Mouse (Mus musculus): Measurements from ENCODE around the gene Stag3. TPM values are rescaled to one million over a fixed set of nuclear protein-coding genes. Genes with fewer than 3 reads are reported as not detected.
A peak's percentile ranks its signal among the peaks of the same experiment; 100 is the strongest.

Stag3 gene
- 3.9 and 4.1 TPM in 2 replicates for polyA plus RNA-seq (2015; fragmentation: Nextera tagmentation; extraction: Ambion mirVana)

DNA sequence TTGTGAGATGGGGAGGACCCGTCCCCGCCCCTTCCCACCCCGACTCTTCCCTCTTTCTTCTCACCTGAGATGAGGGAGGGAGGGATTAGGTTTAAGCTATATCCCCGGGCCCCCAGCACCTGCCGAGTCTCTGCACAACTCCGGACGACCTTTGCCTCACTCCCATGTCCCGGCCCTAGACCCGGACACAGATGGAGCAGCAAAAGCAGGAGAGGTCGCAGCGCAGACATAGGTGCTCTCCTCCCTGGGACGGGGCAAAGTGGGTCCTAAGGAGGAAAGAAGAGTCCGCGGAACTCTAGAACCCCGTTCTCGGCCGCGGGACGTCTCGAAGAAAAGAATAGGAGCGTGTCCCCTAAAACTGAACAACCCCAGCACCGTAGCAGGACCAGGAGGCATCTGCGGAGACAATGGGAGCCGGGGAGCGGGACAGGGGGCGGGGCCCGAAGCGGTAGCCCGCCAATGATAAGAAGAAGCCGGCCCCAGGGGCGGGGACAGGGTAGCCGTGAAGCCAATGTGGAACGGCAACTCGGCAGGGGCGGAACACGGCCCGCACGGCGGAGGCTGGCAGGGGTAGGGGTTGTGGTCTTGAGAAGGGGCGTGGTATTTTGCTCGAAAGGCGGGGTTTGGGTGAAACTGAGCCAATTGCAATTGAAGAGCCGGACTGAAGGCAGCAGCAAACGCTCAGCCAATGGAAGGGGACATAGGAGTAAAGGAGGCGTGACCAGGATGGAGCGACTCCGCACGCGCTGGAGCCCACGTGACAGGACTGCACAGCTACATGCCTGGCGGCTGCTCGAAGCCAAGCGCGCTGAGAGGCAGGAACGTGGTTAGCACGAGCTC, at the start of gene Stag3, which contains the start of the genes Gm43720 and Gpc2:
Gene Stag3, plus strand, starts transcription at position 656 of the 840 bp plus-strand sequence.
Gene Gm43720, minus strand, starts transcription at position 374 of the 840 bp plus-strand sequence.
Gene Gpc2, minus strand, starts transcription at position 421 of the 840 bp plus-strand sequence.
- peak; percentile 99 for ATAC-seq (replicated peaks; ENCODE audit: low FRiP score)
- under 1% methylated on average over 55 of the region's 56 CpGs for WGBS
- Histone ChIP-seq H3K4me2 (peak within 1 kb of the TSS; percentile 84), H3K4me1 (peaks cover 41% of the 10 kb centered on the region), H3K36me3 (peaks cover 14% of the 10 kb centered on the region), H3K27me3 (peaks cover 7% of the 10 kb centered on the region; the same call in 1 of the 2 replicates), H3K27ac (peak within 1 kb of the TSS; percentile 66; the same call in 1 of the 2 replicates), H3K9ac (peak within 1 kb of the TSS; percentile 87), H3K9me3 (replicated peaks) (peaks cover 7% of the 10 kb centered on the region; the same call in 1 of the 2 replicates), H3K4me3 (replicated peaks) (peak within 1 kb of the TSS; percentile 80)

DNA sequence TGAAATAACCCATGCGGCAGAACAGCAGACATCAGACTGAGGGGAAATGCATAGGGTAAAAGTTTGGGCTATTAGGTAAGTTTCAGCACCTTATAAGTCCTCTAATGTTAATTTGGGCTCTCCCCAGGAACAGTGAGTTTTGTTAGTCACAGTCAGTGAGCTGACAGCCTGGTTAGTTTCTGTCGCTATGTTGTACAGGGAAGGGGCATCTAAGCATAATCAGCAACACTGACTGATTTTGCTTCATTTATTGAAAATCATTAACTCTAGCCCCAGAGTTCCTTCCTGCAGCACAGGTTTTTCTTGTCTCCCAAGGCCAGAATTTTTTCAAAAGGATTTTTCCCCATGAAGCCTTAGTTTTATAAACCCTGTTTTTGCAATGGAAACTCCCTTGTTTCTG, 46.3 kb upstream of the Stag3 start:
- Histone ChIP-seq H3K27ac (peak overlapping the region; percentile 83), H3K4me2 (no peak overlapping the region), H3K9me3 (replicated peaks) (no peaks in the 10 kb centered on the region), H3K4me1 (peaks cover 8% of the 10 kb centered on the region; the same call in 1 of the 2 replicates), H3K4me3 (replicated peaks) (no peak overlapping the region), H3K9ac (no peak overlapping the region), H3K27me3 (no peaks in the 10 kb centered on the region), H3K36me3 (no peaks in the 10 kb centered on the region)
- 69% methylated on average over 2 of the region's 2 CpGs for WGBS
- ATAC-seq (replicated peaks; ENCODE audit: low FRiP score): no peak

DNA sequence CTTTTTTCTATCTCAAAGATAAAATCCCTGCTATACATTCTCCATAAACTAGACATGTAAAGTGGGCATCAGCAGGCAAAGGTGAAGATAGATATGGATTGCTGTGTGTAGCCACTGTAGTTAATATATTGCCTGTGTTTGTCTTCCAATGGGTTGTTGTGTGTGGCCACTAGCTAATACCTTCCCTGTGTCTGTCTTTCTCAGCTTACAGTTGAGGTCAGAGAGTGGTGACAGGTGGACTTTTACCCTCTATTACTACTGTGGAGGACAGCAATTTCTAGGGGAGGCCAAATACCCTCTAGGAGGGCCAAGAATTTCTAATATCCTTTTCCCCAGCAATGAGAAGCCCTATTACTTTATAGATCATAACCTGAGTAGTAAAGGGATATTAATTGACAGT, 45.8 kb upstream of the Stag3 start:
- no peak for ATAC-seq (replicated peaks; ENCODE audit: low FRiP score)
- H3K9me3 ChIP-seq (replicated peaks): no peaks in the 10 kb centered on the region
- no peak overlapping the region for H3K9ac ChIP-seq
- peak overlapping the region; percentile 83 for H3K27ac ChIP-seq
- no peak overlapping the region for H3K4me2 ChIP-seq
- H3K4me1 ChIP-seq: peaks cover 8% of the 10 kb centered on the region; the same call in 1 of the 2 replicates
- H3K36me3 ChIP-seq: no peaks in the 10 kb centered on the region
- H3K4me3 ChIP-seq (replicated peaks): no peak overlapping the region
- no peaks in the 10 kb centered on the region for H3K27me3 ChIP-seq

DNA sequence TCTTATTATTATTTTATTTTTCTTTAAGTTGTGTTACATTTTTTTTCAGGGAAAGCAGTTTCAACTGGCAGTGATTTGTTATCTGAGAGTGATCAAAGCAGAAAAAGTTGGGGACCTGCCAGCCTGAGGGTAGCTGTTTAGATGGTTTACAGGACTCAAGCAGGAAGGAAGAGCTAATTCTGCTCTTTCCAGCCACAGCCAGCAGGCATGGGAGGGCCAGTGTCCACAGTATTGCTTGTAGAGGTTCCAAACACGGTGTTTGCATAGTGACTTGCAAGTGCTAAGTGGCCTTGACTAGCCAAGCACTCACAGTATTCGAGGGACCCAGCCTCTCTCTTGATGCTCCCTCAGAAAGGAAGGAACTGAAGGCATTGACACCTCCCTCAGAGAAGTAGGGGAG, 38.5 kb upstream of the Stag3 start:
- ATAC-seq (replicated peaks; ENCODE audit: low FRiP score): no peak
- no peak overlapping the region for H3K4me3 ChIP-seq (replicated peaks)
- 41% methylated on average over 2 of the region's 2 CpGs for WGBS
- H3K4me1 ChIP-seq: no peaks in the 10 kb centered on the region
- H3K4me2 ChIP-seq: no peak overlapping the region
- H3K9me3 ChIP-seq (replicated peaks): 0 out of 2 replicates have a peak, but pooled peaks cover 3% of the 10 kb centered on the region
- no peaks in the 10 kb centered on the region for H3K36me3 ChIP-seq
- no peaks in the 10 kb centered on the region for H3K27me3 ChIP-seq
- no peak overlapping the region for H3K9ac ChIP-seq
- H3K27ac ChIP-seq: no peak overlapping the region

DNA sequence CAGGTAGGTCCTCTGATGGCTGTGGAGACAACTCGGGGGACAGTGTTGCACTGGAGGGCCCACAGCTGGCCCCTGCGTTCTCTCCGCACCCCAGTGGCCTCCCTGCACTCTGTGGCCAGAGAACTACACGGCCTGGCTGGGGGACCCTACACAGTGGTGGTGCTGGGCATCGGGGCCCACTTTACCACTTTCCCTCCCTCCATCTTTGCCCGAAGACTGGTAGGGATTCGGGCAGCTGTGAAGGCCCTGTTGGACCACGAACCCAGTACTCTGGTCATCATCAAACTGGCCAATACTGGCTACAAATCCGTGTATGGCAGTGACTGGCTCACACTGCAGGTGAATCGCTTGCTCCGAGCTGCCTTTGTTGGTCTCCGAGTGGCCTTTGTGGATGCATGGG, 28.9 kb upstream of the Stag3 start:
- Histone ChIP-seq H3K27me3 (no peaks in the 10 kb centered on the region), H3K27ac (no peak overlapping the region), H3K4me3 (replicated peaks) (no peak overlapping the region), H3K9ac (no peak overlapping the region), H3K4me2 (no peak overlapping the region), H3K36me3 (no peaks in the 10 kb centered on the region), H3K9me3 (replicated peaks) (no peaks in the 10 kb centered on the region), H3K4me1 (peaks cover 8% of the 10 kb centered on the region)
- no peak for ATAC-seq (replicated peaks; ENCODE audit: low FRiP score)
- WGBS: 87% methylated on average over 12 of the region's 12 CpGs

DNA sequence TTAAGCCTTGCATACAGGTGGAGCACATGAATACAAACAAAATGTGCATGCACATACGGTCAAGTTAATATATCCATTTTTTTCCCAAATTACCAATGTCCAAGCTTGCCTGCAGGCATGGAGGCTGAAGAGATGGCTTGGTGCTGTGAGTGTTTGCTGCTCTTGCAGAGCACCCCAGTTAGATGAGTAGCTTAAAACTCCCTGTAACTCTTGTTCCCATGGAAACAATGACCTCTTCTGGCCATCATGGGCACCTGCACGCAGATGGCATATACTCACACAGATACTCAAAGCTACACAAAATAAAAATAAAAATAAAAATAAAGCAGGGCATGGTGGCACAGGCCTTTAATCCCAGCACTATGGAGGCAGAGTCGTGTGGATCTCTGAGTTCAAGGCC, 27.0 kb upstream of the Stag3 start:
- no peaks in the 10 kb centered on the region for H3K27me3 ChIP-seq
- 94% methylated on average over 3 of the region's 3 CpGs for WGBS
- no peaks in the 10 kb centered on the region for H3K9me3 ChIP-seq (replicated peaks)
- no peak overlapping the region for H3K4me3 ChIP-seq (replicated peaks)
- no peak overlapping the region for H3K27ac ChIP-seq
- H3K4me2 ChIP-seq: no peak overlapping the region
- peaks cover 4% of the 10 kb centered on the region for H3K36me3 ChIP-seq
- no peak overlapping the region for H3K9ac ChIP-seq
- no peak for ATAC-seq (replicated peaks; ENCODE audit: low FRiP score)
- peaks cover 12% of the 10 kb centered on the region for H3K4me1 ChIP-seq

DNA sequence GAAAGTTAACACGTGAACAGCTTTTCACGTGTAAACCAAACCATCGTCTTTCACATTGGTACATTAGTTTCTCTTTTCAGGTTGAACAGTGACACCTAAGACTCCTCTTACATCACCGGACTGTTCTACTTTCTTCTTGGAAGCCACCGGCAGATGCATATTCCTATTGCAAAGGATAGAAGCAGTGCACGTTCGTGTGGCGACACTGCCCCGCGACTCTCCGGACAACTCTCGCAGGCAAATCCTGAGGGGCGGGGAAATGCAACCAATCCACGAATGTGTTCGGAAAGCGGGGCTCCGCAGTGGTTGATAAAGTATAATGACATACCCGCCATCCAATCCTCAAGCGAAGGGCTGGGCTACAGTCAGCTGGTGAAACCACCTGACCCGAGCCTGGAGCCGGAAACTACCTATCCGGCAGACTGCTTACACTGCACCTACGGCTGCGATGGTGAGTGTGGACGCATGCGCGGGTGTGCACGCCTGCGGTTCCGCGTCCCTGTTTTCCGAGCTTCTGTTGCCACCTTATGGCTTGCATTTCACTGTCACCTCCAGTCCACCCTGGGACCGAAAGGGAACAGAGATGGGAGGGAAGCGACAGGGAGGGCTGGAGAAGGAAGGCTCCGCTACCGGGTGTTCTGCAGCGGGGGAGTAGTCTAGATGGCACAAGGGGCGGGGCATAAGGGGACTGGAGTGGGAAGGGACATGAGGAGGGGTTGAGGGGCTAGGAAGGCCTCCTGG, 24.5 kb upstream of the Stag3 start, which contains the start of gene Lamtor4:
Gene Lamtor4, plus strand, starts transcription at position 130 of the 741 bp plus-strand sequence.
- peak; percentile 100 for ATAC-seq (replicated peaks; ENCODE audit: low FRiP score)
- H3K4me3 ChIP-seq (replicated peaks): peak within 1 kb of the TSS; percentile 79
- peak within 1 kb of the TSS; percentile 87 for H3K4me2 ChIP-seq
- H3K9me3 ChIP-seq (replicated peaks): no peaks in the 10 kb centered on the region
- peak within 1 kb of the TSS; percentile 58 for H3K9ac ChIP-seq
- under 1% methylated on average over 38 of the region's 38 CpGs for WGBS
- peak within 1 kb of the TSS; percentile 89 for H3K27ac ChIP-seq
- peaks cover 21% of the 10 kb centered on the region for H3K4me1 ChIP-seq
- H3K27me3 ChIP-seq: no peaks in the 10 kb centered on the region
- H3K36me3 ChIP-seq: peaks cover 29% of the 10 kb centered on the region

DNA sequence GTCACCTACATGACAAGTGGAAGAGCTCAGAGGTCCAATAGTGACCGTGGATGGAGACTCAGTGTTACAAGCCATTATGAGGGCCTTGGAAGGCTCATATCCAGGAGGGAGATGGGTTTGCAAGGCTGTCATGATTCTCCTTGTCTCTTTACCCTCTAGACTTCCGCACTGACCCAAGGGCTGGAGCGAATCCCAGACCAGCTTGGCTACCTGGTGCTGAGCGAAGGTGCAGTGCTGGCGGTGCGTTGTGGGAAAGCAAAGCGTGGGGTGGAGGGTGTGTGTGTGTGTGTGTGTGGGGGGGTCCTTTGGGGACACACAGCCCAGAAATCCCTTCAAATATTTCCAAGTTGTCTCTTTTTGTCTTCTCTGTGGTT, 24.0 kb upstream of the Stag3 start:
- peak; percentile 19; the same call in 1 of the 2 replicates for ATAC-seq (replicated peaks; ENCODE audit: low FRiP score)
- H3K9me3 ChIP-seq (replicated peaks): no peaks in the 10 kb centered on the region
- peak overlapping the region; percentile 58 for H3K9ac ChIP-seq
- peak overlapping the region; percentile 89 for H3K27ac ChIP-seq
- 19% methylated on average over 7 of the region's 7 CpGs for WGBS
- peaks cover 21% of the 10 kb centered on the region for H3K4me1 ChIP-seq
- no peaks in the 10 kb centered on the region for H3K27me3 ChIP-seq
- H3K36me3 ChIP-seq: peaks cover 35% of the 10 kb centered on the region
- H3K4me2 ChIP-seq: peak overlapping the region; percentile 87
- H3K4me3 ChIP-seq (replicated peaks): peak overlapping the region; percentile 79

DNA sequence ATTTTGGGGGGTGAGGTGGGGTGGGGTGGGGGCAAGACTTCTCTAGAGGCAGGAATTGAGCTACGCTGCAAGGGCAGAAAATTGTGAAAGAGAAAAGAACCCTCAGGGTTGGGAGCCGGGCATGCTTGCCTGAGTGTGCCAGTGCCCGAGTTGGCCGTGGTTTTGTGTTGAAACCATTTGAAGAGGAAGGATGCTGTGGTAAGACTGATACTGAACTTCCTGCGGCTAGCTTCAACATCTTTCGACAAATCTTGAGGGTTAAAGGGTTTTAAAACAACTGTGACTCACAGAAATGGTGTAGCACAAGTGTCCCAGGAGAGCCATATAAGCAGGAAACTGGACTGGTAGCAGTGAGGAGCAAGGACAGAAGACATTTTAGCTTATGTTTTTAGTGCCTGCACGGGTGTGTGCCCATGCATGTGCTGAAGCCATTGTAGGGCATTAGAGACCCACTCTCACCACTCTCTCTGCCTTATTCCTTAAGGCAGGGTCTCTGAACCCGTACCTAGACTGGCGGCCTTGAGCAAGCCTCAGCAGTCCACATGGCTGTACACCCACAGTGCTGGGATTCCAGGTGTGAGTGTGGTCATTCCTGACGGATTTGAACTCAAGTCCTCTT, 23.0 kb upstream of the Stag3 start:
- peaks cover 45% of the 10 kb centered on the region for H3K36me3 ChIP-seq
- no peak overlapping the region for H3K9ac ChIP-seq
- no peak overlapping the region for H3K4me2 ChIP-seq
- ATAC-seq (replicated peaks; ENCODE audit: low FRiP score): no peak
- H3K4me3 ChIP-seq (replicated peaks): no peak overlapping the region
- WGBS: 85% methylated on average over 10 of the region's 10 CpGs
- H3K27ac ChIP-seq: no peak overlapping the region
- H3K27me3 ChIP-seq: no peaks in the 10 kb centered on the region
- H3K4me1 ChIP-seq: peaks cover 30% of the 10 kb centered on the region
- H3K9me3 ChIP-seq (replicated peaks): no peaks in the 10 kb centered on the region

DNA sequence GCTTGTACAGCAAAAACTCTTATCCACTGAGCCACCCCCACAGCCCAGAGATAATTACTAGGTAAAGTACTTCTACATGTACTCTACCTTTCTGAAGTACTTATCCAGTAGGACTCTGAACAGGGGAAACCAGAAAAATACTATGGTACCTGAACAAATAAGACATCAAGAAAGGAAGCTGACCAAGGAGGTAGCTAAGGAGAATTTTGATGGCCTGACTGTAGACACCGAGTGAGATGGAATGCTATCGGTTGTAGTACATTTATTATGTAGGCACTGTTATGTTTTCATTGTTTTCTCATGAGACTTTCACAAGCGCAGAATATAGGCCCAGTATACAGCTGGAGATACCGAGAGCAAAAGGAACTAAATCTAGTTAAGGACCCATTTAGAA, 22.5 kb upstream of the Stag3 start:
- 88% methylated on average over 4 of the region's 4 CpGs for WGBS
- Histone ChIP-seq H3K4me3 (replicated peaks) (no peak overlapping the region), H3K9ac (no peak overlapping the region), H3K27ac (no peak overlapping the region), H3K9me3 (replicated peaks) (no peaks in the 10 kb centered on the region), H3K4me2 (no peak overlapping the region), H3K27me3 (no peaks in the 10 kb centered on the region), H3K36me3 (peaks cover 49% of the 10 kb centered on the region), H3K4me1 (peaks cover 35% of the 10 kb centered on the region)
- ATAC-seq (replicated peaks; ENCODE audit: low FRiP score): no peak

DNA sequence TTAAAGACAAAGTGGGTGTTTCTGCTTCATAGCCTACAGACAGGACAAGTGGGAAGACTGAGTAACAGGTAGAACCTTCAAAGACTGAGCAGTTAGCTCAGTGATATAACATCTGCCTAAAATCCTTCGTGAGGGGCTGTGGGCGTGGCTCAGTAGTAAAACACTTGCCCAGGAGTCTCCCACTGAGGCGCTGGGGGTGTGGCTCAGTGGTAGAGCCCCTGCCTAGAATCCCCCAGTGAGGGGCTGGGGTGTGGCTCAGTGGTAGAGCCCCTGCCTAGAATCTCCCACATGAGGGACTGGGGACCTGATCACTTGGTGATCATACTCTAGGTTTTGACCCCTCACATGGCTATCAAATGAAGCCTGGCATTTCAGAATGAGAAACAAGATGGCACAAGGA, 22.0 kb upstream of the Stag3 start:
- ATAC-seq (replicated peaks; ENCODE audit: low FRiP score): no peak
- 76% methylated on average over 3 of the region's 3 CpGs for WGBS
- peaks cover 40% of the 10 kb centered on the region for H3K4me1 ChIP-seq
- no peak overlapping the region for H3K4me2 ChIP-seq
- H3K9ac ChIP-seq: no peak overlapping the region
- H3K4me3 ChIP-seq (replicated peaks): no peak overlapping the region
- no peaks in the 10 kb centered on the region for H3K27me3 ChIP-seq
- no peak overlapping the region for H3K27ac ChIP-seq
- no peaks in the 10 kb centered on the region for H3K9me3 ChIP-seq (replicated peaks)
- H3K36me3 ChIP-seq: peaks cover 49% of the 10 kb centered on the region

All from kidney, embryonic 15.5 days (tissue).